Mouse (Mus musculus): ENCODE data around the gene Zdhhc4. TPM values are rescaled to one million over a fixed set of nuclear protein-coding genes. Genes with fewer than 3 reads are reported as not detected.

Gene Zdhhc4
- polyA plus RNA-seq, 1 experiment from 2014 or later = 63.3 TPM

DNA sequence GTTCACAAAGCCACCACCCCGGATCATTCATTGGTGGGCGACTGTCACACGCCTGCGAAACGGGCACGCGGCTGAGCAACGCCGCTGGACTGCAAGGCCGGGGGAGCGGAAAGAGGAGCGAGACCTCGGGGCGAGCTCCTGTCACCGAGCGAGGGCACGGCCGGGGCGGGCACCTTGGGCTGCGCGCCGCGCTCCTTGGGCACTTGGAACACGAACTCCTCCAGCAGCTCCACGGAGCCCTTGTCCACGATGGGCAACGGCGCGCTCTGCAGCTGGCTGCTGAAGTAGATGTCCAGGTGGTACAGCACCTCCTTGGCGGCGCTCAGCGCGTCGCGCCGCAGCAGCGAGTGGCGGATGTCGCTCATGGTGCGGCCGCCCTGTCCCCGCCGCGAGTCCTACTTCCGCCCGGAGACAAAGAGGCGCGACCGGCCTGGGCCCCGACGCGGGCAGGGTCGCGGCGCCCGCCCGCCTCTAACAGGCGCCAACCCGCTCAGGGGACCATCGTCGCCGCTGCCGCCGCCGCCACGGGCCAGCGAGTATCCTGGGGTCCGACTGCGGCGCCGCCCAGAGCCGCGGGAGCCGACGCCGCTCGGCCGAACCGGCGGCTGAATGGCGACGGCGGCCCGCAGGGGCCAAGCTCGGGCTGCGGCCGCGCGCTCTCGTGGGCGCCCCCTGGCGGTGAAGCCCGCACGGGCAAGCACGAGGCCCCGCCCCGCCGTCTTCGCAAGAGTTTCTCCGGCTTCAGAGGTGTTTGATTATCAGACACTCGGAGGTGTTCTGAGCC, 14.1 kb downstream of the Zdhhc4 start, which contains the start of gene E130309D02Rik:
TSS of gene E130309D02Rik (minus strand) at position 631 of the 784 bp plus-strand sequence.
- Histone ChIP-seq H3K9me3 (ENCODE audit: control insufficient read depth, low read length) (no peaks in the 10 kb centered on the region), H3K4me1 (replicated peaks; ENCODE audit: control insufficient read depth, insufficient read depth, low read length) (peaks cover 13% of the 10 kb centered on the region), H3K27me3 (replicated peaks; ENCODE audit: control insufficient read depth, insufficient read depth, low read length) (no peaks in the 10 kb centered on the region), H3K27ac (ENCODE audit: low read depth, low read length) (peak within 1 kb of the TSS; percentile 85), H3K36me3 (ENCODE audit: control insufficient read depth, insufficient read depth, low read length) (peaks cover 50% of the 10 kb centered on the region), H3K9ac (ENCODE audit: low read depth, low read length) (peak within 1 kb of the TSS; percentile 96), H3K4me3 (ENCODE audit: low read depth, low read length) (peak within 1 kb of the TSS; percentile 91), H3K4me2 (peak within 1 kb of the TSS; percentile 97)
- ATAC-seq (replicated peaks; ENCODE audit: low FRiP score) = peak; percentile 83
- WGBS = under 1% methylated on average over 89 of the region's 101 CpGs
- DNase-seq (ENCODE audit: low spot score) = peak; percentile 89

DNA sequence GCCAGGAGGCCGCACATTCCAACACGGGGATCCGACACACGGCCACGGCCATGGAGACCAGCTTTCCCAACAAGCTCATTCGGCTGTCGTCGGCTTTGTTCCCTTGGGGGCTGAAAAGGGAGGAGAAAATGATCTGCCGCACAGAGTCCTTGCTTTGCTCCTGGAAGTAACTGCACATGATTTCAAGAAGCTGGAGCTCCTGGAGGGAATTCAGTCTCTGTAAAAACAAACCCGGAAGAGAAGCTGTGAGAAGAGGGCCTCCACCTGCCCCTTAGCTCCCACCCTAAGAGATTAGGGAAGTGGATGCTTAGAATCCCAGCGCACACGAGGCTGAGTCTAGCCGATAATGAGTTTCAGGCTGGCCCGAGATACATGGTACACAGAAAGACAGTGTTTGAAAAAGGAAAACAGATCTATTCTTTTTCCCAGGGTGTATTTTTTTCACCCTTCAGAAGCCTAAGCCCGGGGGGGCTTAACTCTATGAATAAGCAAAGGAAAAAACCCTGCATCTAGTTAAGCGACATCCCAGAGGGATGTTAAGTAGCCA, 14.8 kb downstream of the Zdhhc4 start:
- H3K4me1 ChIP-seq (replicated peaks; ENCODE audit: control insufficient read depth, insufficient read depth, low read length) = peaks cover 13% of the 10 kb centered on the region
- ATAC-seq (replicated peaks; ENCODE audit: low FRiP score) (peak; percentile 61), DNase-seq (ENCODE audit: low spot score) (no peak)

DNA sequence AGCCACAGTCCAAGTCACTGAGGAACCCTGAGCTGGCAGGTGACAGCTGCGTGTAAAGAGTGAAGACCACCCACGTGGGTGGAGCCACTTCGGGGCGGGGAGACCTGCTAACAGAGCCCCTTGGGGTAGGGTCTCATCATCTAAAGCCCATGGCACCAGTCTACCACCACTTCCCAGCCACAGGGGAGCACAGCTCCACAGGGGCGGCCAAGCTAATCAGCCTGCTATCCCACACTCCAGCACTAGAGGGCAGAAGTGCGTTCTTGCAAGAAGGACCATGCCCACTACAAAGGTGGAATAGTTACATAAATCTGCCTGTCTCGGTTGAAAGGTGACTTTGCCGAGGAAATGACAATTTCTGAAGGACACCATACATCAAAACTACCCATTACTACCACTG, 17.2 kb downstream of the Zdhhc4 start:
- 58% methylated on average over 8 of the region's 8 CpGs for WGBS
- no peak overlapping the region for H3K9ac ChIP-seq (ENCODE audit: low read depth, low read length)

More for the DNA sequence above, 14.8 kb downstream of the Zdhhc4 start:
- H3K4me3 ChIP-seq (ENCODE audit: low read depth, low read length) = peak overlapping the region; percentile 91
- H3K4me2 ChIP-seq = peak overlapping the region; percentile 97
- peak overlapping the region; percentile 85 for H3K27ac ChIP-seq (ENCODE audit: low read depth, low read length)
- H3K9ac ChIP-seq (ENCODE audit: low read depth, low read length) = peak overlapping the region; percentile 96
- 4% methylated on average over 16 of the region's 16 CpGs for WGBS
- no peaks in the 10 kb centered on the region for H3K9me3 ChIP-seq (ENCODE audit: control insufficient read depth, low read length)
- H3K27me3 ChIP-seq (replicated peaks; ENCODE audit: control insufficient read depth, insufficient read depth, low read length) = no peaks in the 10 kb centered on the region
- peaks cover 53% of the 10 kb centered on the region for H3K36me3 ChIP-seq (ENCODE audit: control insufficient read depth, insufficient read depth, low read length)

DNA sequence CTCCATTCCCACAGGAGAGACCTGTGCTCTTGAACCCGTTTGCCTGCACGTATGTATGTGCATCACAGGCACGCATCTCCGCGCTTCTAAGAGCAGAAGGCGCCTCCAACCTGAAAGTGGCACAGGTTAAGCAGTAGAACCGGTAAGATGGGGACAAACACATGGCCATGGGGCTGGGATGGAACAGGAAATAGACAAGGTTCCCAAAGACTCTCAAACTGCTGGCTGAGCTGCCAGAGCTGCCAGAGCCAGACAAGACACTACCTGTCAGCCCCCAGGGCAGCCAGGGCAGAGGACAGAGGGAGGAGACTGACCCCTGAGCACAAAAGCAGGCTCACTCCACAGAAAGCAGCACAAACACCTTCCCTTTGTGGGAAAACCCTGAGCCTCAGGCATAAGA, 19.1 kb downstream of the Zdhhc4 start:
- no peaks in the 10 kb centered on the region for H3K9me3 ChIP-seq (ENCODE audit: control insufficient read depth, low read length)
- H3K9ac ChIP-seq (ENCODE audit: low read depth, low read length) = no peak overlapping the region
- WGBS = 90% methylated on average over 7 of the region's 7 CpGs
- H3K27ac ChIP-seq (ENCODE audit: low read depth, low read length) = no peak overlapping the region
- ATAC-seq (replicated peaks; ENCODE audit: low FRiP score) = no peak
- no peak overlapping the region for H3K4me2 ChIP-seq
- no peaks in the 10 kb centered on the region for H3K27me3 ChIP-seq (replicated peaks; ENCODE audit: control insufficient read depth, insufficient read depth, low read length)
- H3K4me1 ChIP-seq (replicated peaks; ENCODE audit: control insufficient read depth, insufficient read depth, low read length) = peaks cover 13% of the 10 kb centered on the region
- no peak overlapping the region for H3K4me3 ChIP-seq (ENCODE audit: low read depth, low read length)
- peaks cover 77% of the 10 kb centered on the region for H3K36me3 ChIP-seq (ENCODE audit: control insufficient read depth, insufficient read depth, low read length)
- no peak for DNase-seq (ENCODE audit: low spot score)

More for the DNA sequence above, 17.2 kb downstream of the Zdhhc4 start:
- ATAC-seq (replicated peaks; ENCODE audit: low FRiP score) (0 out of 2 replicates have a peak, but pooled peaks have one; percentile 21), DNase-seq (ENCODE audit: low spot score) (peak; percentile 78)
- no peaks in the 10 kb centered on the region for H3K9me3 ChIP-seq (ENCODE audit: control insufficient read depth, low read length)
- no peak overlapping the region for H3K4me2 ChIP-seq
- H3K27ac ChIP-seq (ENCODE audit: low read depth, low read length) = no peak overlapping the region
- no peak overlapping the region for H3K4me3 ChIP-seq (ENCODE audit: low read depth, low read length)
- H3K27me3 ChIP-seq (replicated peaks; ENCODE audit: control insufficient read depth, insufficient read depth, low read length) = no peaks in the 10 kb centered on the region
- H3K4me1 ChIP-seq (replicated peaks; ENCODE audit: control insufficient read depth, insufficient read depth, low read length) = peaks cover 13% of the 10 kb centered on the region
- H3K36me3 ChIP-seq (ENCODE audit: control insufficient read depth, insufficient read depth, low read length) = peaks cover 64% of the 10 kb centered on the region

DNA sequence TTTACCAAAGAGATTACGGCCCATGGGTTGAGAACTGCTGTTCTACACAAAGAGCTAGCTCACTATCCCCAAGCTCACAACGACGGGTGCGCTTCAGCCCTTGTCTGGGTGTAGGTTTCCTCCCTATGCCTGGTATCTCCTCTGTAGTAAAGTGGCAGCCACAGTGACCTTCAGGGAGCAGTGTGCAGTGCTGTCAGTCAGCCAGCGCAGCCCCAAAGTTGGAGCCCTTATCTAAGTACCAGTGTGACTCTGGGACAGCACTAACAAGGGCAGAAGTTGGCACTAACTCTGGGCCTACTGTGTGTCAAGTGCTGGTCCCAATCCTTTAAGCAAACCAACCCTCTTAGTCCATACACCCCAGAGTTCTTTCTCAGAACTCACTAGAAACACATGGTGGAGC, 20.2 kb downstream of the Zdhhc4 start:
- WGBS = 93% methylated on average over 5 of the region's 5 CpGs
- no peak for ATAC-seq (replicated peaks; ENCODE audit: low FRiP score)
- H3K4me1 ChIP-seq (replicated peaks; ENCODE audit: control insufficient read depth, insufficient read depth, low read length) = peaks cover 9% of the 10 kb centered on the region
- peaks cover 83% of the 10 kb centered on the region for H3K36me3 ChIP-seq (ENCODE audit: control insufficient read depth, insufficient read depth, low read length)
- no peaks in the 10 kb centered on the region for H3K27me3 ChIP-seq (replicated peaks; ENCODE audit: control insufficient read depth, insufficient read depth, low read length)
- H3K27ac ChIP-seq (ENCODE audit: low read depth, low read length) = no peak overlapping the region
- DNase-seq (ENCODE audit: low spot score) = no peak
- no peak overlapping the region for H3K4me3 ChIP-seq (ENCODE audit: low read depth, low read length)
- H3K9ac ChIP-seq (ENCODE audit: low read depth, low read length) = no peak overlapping the region
- no peak overlapping the region for H3K4me2 ChIP-seq
- H3K9me3 ChIP-seq (ENCODE audit: control insufficient read depth, low read length) = no peaks in the 10 kb centered on the region

DNA sequence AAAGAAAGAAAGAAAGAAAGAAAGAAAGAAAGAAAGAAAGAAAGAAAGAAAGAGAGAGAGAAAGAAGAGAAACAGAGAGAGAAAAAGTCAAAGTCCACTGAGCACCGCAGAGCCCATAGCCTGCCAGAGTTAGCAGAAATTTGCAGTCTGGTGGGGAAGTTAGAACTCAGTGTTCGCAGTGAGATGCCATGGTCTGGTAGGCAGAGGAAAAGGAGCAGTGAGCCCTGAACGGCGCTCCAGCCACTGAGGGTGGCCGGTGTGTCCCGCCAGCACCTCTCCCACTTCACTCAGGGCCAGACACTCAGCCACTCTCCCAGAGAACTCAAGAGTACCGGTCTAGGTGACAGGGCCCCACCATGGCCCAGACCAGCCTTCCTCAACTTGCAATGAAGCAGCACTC, 24.8 kb downstream of the Zdhhc4 start:
- H3K4me3 ChIP-seq (ENCODE audit: low read depth, low read length) = no peak overlapping the region
- no peak overlapping the region for H3K27ac ChIP-seq (ENCODE audit: low read depth, low read length)
- H3K27me3 ChIP-seq (replicated peaks; ENCODE audit: control insufficient read depth, insufficient read depth, low read length) = no peaks in the 10 kb centered on the region
- H3K9me3 ChIP-seq (ENCODE audit: control insufficient read depth, low read length) = no peaks in the 10 kb centered on the region
- no peak for ATAC-seq (replicated peaks; ENCODE audit: low FRiP score)
- DNase-seq (ENCODE audit: low spot score) = no peak
- WGBS = 95% methylated on average over 7 of the region's 7 CpGs
- no peak overlapping the region for H3K4me2 ChIP-seq
- H3K9ac ChIP-seq (ENCODE audit: low read depth, low read length) = no peak overlapping the region
- peaks cover 86% of the 10 kb centered on the region for H3K36me3 ChIP-seq (ENCODE audit: control insufficient read depth, insufficient read depth, low read length)
- no peaks in the 10 kb centered on the region; the same call in 1 of the 2 replicates for H3K4me1 ChIP-seq (replicated peaks; ENCODE audit: control insufficient read depth, insufficient read depth, low read length)

DNA sequence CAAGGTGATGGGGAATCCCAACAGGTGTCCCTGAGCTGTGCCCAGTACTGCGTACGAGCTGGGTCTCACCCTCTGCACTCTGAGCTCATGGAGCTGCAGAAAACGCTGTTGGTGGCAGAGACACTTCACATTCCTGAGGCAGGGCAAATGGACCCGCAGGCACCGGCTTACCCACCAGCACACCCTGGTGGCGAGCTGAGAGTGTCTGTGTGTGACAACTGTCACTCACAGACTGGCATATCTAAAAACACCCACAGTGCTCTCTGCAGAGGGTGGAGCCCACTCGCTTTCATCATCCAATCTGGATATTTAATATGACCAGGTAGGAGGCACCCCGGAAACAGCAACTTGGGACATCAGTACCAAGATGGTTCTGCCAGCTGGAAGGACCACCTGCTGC, 27.8 kb downstream of the Zdhhc4 start:
- H3K9me3 ChIP-seq (ENCODE audit: control insufficient read depth, low read length) = no peaks in the 10 kb centered on the region
- ATAC-seq (replicated peaks; ENCODE audit: low FRiP score) = no peak; the same call in 1 of the 2 replicates

DNA sequence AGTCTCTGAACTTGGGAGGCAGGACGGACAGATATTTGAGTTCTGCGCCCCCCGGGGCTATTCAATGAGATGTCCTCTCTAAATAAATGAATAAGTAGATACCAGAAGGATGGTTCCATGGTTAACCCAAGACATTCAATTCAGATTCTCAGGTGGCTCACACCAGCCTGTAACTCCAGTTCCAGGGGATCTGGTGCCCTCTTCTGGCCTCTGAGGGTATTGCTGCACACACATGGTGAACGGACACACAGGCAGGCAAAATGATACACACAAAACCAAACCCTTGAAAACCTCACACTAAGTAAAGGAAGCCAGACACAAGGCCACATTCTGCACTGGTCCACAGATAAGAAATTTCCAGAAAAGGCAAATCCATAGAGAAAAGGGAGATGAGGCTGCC, 29.4 kb downstream of the Zdhhc4 start:
- Histone ChIP-seq H3K9me3 (ENCODE audit: control insufficient read depth, low read length) (0 out of 2 replicates have a peak, but pooled peaks cover 3% of the 10 kb centered on the region), H3K4me1 (replicated peaks; ENCODE audit: control insufficient read depth, insufficient read depth, low read length) (no peaks in the 10 kb centered on the region; the same call in 1 of the 2 replicates), H3K9ac (ENCODE audit: low read depth, low read length) (no peak overlapping the region), H3K36me3 (ENCODE audit: control insufficient read depth, insufficient read depth, low read length) (peaks cover 45% of the 10 kb centered on the region), H3K27me3 (replicated peaks; ENCODE audit: control insufficient read depth, insufficient read depth, low read length) (peaks cover 3% of the 10 kb centered on the region), H3K27ac (ENCODE audit: low read depth, low read length) (no peak overlapping the region), H3K4me2 (no peak overlapping the region), H3K4me3 (ENCODE audit: low read depth, low read length) (no peak overlapping the region)
- 82% methylated on average over 4 of the region's 4 CpGs for WGBS
- ATAC-seq (replicated peaks; ENCODE audit: low FRiP score) = no peak
- DNase-seq (ENCODE audit: low spot score) = no peak

More for the DNA sequence above, 27.8 kb downstream of the Zdhhc4 start:
- H3K9ac ChIP-seq (ENCODE audit: low read depth, low read length) = no peak overlapping the region
- 86% methylated on average over 8 of the region's 8 CpGs for WGBS
- DNase-seq (ENCODE audit: low spot score) = no peak
- peaks cover 61% of the 10 kb centered on the region for H3K36me3 ChIP-seq (ENCODE audit: control insufficient read depth, insufficient read depth, low read length)
- H3K4me3 ChIP-seq (ENCODE audit: low read depth, low read length) = no peak overlapping the region
- H3K27ac ChIP-seq (ENCODE audit: low read depth, low read length) = no peak overlapping the region
- no peaks in the 10 kb centered on the region; the same call in 1 of the 2 replicates for H3K4me1 ChIP-seq (replicated peaks; ENCODE audit: control insufficient read depth, insufficient read depth, low read length)
- no peaks in the 10 kb centered on the region for H3K27me3 ChIP-seq (replicated peaks; ENCODE audit: control insufficient read depth, insufficient read depth, low read length)
- H3K4me2 ChIP-seq = no peak overlapping the region
